Mouse (Mus musculus) spleen, adult 2 months (tissue): ENCODE data around the gene Asap3. TPM values are rescaled to one million over a fixed set of nuclear protein-coding genes. Genes with fewer than 3 reads are reported as not detected.

Experiments
- DNase-seq, 2 experiments: peaks; one replicate each; pipeline versions ENCODE4 v3.0.0 to v3.0.0-alpha.2; 2012 to 2021; ENCODE audit warnings: low spot score in 2 of 2, low read depth in 1 of 2
- H3K27ac ChIP-seq: fragments of 200-500 bp; 2 replicates; pipeline ENCODE4 v1.5.1; 2012; ENCODE audit warnings: low read length, inconsistent platforms; ENCODE audit not compliant: insufficient read depth
- H3K27me3 ChIP-seq: fragments of 200-500 bp; 2 replicates; pipeline ENCODE4 v1.6.1; 2012; ENCODE audit warnings: mild to moderate bottlenecking, moderate library complexity, low read length, inconsistent platforms; ENCODE audit not compliant: control insufficient read depth, insufficient read depth
- H3K36me3 ChIP-seq: fragments of 200-500 bp; 2 replicates; pipeline ENCODE4 v1.6.1; 2012; ENCODE audit warnings: mild to moderate bottlenecking, low read length, inconsistent platforms; ENCODE audit not compliant: control insufficient read depth, insufficient read depth
- H3K4me1 ChIP-seq: fragments of 200-500 bp; 2 replicates; pipeline ENCODE4 v1.6.1; 2011; ENCODE audit warnings: inconsistent platforms; ENCODE audit not compliant: control insufficient read depth, insufficient read depth, insufficient read length
- H3K4me3 ChIP-seq: fragments of 200-500 bp; 2 replicates; pipeline ENCODE4 v1.5.1; 2011; ENCODE audit warnings: mild to moderate bottlenecking, inconsistent platforms; ENCODE audit not compliant: insufficient read depth, insufficient read length; ENCODE audit errors: extremely low read depth
- CTCF ChIP-seq: fragments of 200-500 bp; IDR thresholded peaks from 2 replicates; pipeline ENCODE4 v1.5.1; 2011; ENCODE audit warnings: mild to moderate bottlenecking, inconsistent platforms; ENCODE audit not compliant: insufficient read depth, insufficient read length, insufficient replicate concordance; ENCODE audit errors: extremely low read depth
- POLR2A ChIP-seq: fragments of 200-500 bp; IDR thresholded peaks from 2 replicates; pipeline ENCODE4 v1.6.1; 2011; ENCODE audit warnings: low read depth, low read length, inconsistent platforms
- WGBS: fragments of 180-500 bp; shearing (Covaris S2); methylation state at CpG from one replicate; pipeline ENCODE4 v1.1.7; 2018; 5-methylcytosine and 5-hydroxymethylcytosine counted together
- polyA plus RNA-seq: library from polyadenylated mRNA; depleted of rRNA; stranded (reverse); fragments of >200 nt; gene quantifications from 2 replicates; pipeline ENCODE4 v1.2.3, GENCODE M21; 2012

The Asap3 gene
- polyA plus RNA-seq, 1 experiment = 2.5 TPM

DNA sequence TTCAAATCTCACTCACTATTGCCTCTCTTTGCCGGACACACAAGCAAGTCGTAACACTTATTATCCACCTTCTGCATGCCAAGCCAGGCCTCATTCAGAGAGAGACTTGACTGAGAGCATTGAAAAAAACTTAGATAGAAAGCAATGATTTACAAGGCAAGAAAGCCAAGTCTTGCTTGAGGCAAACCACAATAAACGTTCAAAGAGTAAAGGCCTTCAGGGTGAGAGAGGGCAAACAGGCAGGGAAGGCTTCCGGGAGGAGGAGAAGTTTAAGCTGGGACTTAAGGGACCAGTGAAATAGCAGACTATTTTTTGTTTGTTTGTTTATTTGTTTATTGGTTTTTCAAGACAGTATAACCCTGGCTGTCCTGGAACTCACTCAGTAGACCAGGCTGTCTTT is 35.8 kb upstream of the Asap3 start:
- no peak overlapping the region for H3K27ac ChIP-seq
- H3K27me3 ChIP-seq = no peaks in the 10 kb centered on the region
- no peak for DNase-seq
- H3K36me3 ChIP-seq = no peaks in the 10 kb centered on the region
- TF ChIP-seq CTCF (no peak), POLR2A (no peak)
- H3K4me3 ChIP-seq = no peak overlapping the region
- peaks cover 18% of the 10 kb centered on the region; the same call in 1 of the 2 replicates for H3K4me1 ChIP-seq
- 75% methylated on average over 4 of the region's 4 CpGs for WGBS

DNA sequence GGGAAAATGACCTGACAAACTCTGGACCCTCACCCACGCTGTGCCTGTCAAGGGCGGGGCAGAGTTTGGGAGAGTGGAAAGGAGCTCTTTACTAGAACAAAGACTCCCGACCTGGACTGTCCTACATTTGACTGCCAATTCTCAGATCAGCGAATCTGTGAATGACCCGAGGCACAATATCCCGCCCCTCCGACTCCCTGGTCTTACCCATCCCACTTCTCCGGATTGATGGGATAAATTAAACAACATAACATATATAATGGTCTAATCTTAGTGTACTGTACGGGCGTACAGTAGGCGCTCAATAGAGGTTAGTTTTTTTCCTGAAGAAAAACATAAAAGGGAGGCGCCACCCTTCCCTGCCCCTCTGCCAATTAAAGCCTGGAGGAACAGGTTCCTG is 34.7 kb upstream of the Asap3 start:
- Histone ChIP-seq H3K27me3 (no peaks in the 10 kb centered on the region), H3K4me3 (no peak overlapping the region), H3K27ac (no peak overlapping the region), H3K36me3 (no peaks in the 10 kb centered on the region), H3K4me1 (peaks cover 25% of the 10 kb centered on the region; the same call in 1 of the 2 replicates)
- DNase-seq = no peak
- TF ChIP-seq CTCF (no peak), POLR2A (no peak)
- WGBS = 54% methylated on average over 12 of the region's 12 CpGs

DNA sequence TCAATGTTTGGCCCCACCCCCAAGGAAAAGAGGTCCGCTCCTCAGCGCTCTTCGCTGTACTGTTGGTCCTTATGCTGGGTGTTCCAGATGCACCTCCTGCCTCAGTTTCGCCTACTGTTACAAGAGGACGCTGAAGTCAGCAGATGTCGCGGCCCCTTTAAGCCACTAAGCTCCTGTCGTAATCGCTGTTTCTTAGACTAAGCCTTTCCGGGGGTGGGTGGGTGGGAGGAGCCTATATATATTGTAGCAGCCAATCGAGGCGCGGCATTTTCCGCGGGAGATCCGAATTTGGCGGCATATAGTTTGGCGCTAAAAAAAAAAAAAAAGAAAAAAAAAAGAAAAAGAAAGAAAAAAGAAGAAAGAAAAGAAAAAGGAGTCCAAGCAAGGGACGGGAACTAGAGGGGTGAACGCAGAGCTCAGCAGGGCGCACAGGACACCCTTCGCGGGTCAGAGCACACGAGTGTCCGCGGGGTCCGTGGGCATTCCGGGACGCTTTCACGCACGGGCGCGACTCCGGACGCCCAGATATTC is 34.1 kb upstream of the Asap3 start, which contains the start of gene E2f2:
TSS of gene E2f2 (plus strand) at position 384 of the 531 bp plus-strand sequence.
- H3K4me1 ChIP-seq = peaks cover 31% of the 10 kb centered on the region; the same call in 1 of the 2 replicates
- H3K27ac ChIP-seq = peak within 1 kb of the TSS; percentile 88
- DNase-seq = peak in 1 of 2 experiments; percentile 70

DNA sequence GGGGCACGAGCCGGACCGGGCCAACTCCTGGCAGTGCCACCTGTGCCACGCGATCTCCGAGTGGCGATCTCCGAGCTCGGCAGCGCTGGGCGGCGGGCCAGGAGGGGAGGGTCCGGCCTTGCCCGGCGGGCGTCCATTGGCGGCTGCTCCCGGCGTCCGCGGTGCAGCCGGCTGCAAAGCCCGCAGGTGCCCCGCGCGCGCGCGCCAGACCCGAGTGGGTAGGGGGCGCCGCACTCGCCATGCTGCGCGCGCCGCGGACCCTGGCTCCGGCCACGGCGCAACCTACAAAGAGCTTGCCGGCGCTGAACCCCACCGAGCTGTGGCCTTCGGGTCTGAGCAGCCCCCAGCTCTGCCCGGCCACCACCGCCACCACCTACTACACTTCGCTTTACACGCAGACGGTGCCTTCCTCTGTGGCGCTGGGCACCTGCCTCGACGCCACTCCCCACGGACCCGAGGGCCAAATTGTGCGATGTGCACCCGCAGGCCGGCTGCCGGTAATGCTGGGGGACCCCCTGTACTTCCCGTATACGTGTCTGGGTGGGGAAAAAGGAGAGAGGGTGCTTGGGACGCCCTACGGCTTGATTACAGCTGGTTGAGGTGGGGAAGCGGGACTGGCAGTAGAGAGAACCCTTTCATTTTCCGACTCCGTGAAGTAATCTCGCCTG is 33.5 kb upstream of the Asap3 start:
- peak overlapping the region; percentile 74 for H3K4me3 ChIP-seq
- TF ChIP-seq CTCF = no peak
- TF ChIP-seq POLR2A = no peak
- H3K27ac ChIP-seq = peak overlapping the region; percentile 88
- DNase-seq = peak in 1 of 2 experiments; percentile 26
- no peaks in the 10 kb centered on the region for H3K27me3 ChIP-seq
- peaks cover 37% of the 10 kb centered on the region; the same call in 1 of the 2 replicates for H3K4me1 ChIP-seq
- WGBS = 1% methylated on average over 67 of the region's 67 CpGs
- H3K36me3 ChIP-seq = no peaks in the 10 kb centered on the region

More for the DNA sequence above, 34.1 kb upstream of the Asap3 start, which contains the start of gene E2f2:
- H3K27me3 ChIP-seq = no peaks in the 10 kb centered on the region
- H3K4me3 ChIP-seq = peak within 1 kb of the TSS; percentile 74
- under 1% methylated on average over 35 of the region's 35 CpGs for WGBS
- TF ChIP-seq POLR2A (no peak), CTCF (no peak)
- no peaks in the 10 kb centered on the region for H3K36me3 ChIP-seq

DNA sequence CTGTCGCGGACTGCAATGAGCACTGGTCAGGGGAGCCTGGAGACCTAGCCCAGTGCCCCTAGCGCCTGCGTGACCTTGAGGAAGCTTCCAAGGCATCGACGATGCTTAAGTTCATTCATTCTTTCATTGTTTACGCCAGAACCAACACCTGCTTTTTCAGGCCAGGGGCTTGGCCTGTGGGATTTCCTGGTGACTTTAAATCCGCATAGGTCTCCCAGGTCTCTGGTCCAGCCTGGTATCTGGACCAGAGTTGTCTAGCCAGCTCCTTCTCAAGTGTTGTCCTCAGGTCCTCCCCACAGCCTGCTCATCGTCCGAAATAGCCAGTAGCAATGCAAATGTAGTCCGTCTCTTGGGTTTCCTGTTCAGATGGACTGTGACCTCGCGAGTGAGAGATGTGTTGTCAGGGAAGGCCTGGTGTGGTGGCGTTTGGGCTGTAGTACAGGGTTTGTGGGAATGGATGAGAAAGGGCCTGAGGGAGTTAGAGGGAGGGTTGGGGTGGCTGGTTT is 32.9 kb upstream of the Asap3 start:
- DNase-seq = peak in 1 of 2 experiments; percentile 22
- TF ChIP-seq CTCF (no peak), POLR2A (no peak)
- Histone ChIP-seq H3K27ac (peak overlapping the region; percentile 88), H3K4me3 (peak overlapping the region; percentile 74), H3K36me3 (no peaks in the 10 kb centered on the region), H3K4me1 (peaks cover 43% of the 10 kb centered on the region; the same call in 1 of the 2 replicates), H3K27me3 (no peaks in the 10 kb centered on the region)
- WGBS = 3% methylated on average over 14 of the region's 14 CpGs

DNA sequence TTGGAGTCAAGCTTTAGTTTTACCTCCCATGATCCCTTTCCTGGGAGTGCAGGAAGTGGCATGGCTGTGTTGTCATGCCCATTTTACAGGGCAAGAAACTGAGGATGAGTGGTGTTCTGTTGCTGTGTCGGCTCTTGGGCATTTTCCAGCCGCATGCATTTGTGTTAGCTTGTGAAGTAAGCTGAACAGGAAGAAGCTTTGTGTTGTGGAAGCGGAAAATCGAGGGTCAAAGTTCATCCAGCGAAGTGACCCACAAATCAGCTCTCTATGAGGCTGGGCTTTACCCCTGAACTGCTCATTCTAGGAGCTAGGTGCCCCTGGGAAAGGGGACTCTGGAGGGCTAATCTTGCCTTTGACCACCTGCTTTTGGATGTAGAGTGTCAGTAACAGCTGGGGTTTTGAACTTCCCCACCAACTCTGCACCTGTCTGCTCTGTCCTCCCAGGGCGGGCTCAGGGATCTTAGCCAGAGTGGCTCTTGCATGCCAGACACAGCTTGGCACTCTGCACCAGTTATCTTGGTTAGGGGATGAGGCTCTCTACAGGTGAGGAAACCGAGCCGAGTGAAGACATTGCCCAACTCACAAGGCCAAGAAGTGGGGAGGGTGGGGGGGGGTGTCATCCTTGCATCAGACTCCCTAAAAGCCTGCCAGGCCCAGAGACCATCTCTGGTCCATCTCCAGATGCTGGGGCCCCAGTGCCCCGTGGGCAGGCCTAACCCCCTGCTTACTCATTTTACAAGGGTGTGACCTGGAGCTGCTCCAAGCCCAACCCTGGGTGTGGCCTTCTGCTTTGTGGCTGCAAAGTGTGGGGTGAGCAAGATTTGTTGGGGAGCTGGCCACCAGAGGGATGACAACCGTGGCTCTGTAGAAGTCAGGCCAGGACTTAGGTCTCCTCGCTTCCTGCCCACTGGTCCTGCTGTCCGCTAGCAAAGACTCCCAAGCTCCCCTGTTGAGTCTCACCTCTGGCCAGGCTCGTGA is 31.7 kb upstream of the Asap3 start:
- DNase-seq = peak in 1 of 2 experiments; percentile 36
- Histone ChIP-seq H3K36me3 (no peaks in the 10 kb centered on the region), H3K27me3 (no peaks in the 10 kb centered on the region), H3K4me1 (peaks cover 54% of the 10 kb centered on the region; the same call in 1 of the 2 replicates), H3K4me3 (peak overlapping the region; percentile 32; the same call in 1 of the 2 replicates), H3K27ac (peak overlapping the region; percentile 88)
- 37% methylated on average over 13 of the region's 13 CpGs for WGBS
- TF ChIP-seq CTCF = no peak
- TF ChIP-seq POLR2A = peak; percentile 9; the same call in 1 of the 2 replicates
